8 mouse cellular contexts compared by ENCODE assay signal in genomic region chr5:33936120-33936707, GRCm38 (mm10). TPM values are rescaled to one million over a fixed set of nuclear protein-coding genes. Genes with fewer than 3 reads are reported as not detected.
DNase-seq lines count a peak whose midpoint lies in the region; ATAC-seq lines count a peak whose summit lies in the region.

Gene Nelfa, minus strand, starts transcription at chr5:33936413.

- peaks cover 53% of the 10 kb centered on the region for H3K36me3 ChIP-seq in heart, embryonic 13.5 days
- H3K36me3 ChIP-seq in liver, embryonic 12.5 days, result peaks cover 44% of the 10 kb centered on the region
- H3K36me3 ChIP-seq in stomach, embryonic 15.5 days, result peaks cover 3% of the 10 kb centered on the region; the same call in 1 of the 2 replicates

- H3K4me2 ChIP-seq in heart, embryonic 13.5 days, result peak within 1 kb of the TSS; percentile 79
- H3K4me2 ChIP-seq in liver, embryonic 12.5 days, result peak within 1 kb of the TSS; percentile 70
- peak within 1 kb of the TSS; percentile 55 for H3K4me2 ChIP-seq in stomach, embryonic 15.5 days

- peak within 1 kb of the TSS; percentile 85 for H3K4me3 ChIP-seq in brown adipose tissue, adult 24 weeks (ENCODE audit: insufficient read depth, low read depth, low read length)
- H3K4me3 ChIP-seq in heart, embryonic 13.5 days, result peak within 1 kb of the TSS; percentile 97
- H3K4me3 ChIP-seq in liver, embryonic 12.5 days, result peak within 1 kb of the TSS; percentile 94
- H3K4me3 ChIP-seq in stomach, embryonic 15.5 days (replicated peaks), result peak within 1 kb of the TSS; percentile 70

- ATAC-seq in heart, embryonic 13.5 days (ENCODE audit: extremely low read depth, insufficient number of reproducible peaks, low FRiP score, low TSS enrichment), result peak; percentile 96
- peak; percentile 92 for ATAC-seq in liver, embryonic 12.5 days
- peak; percentile 97 for ATAC-seq in stomach, embryonic 15.5 days (ENCODE audit: insufficient read depth, low FRiP score, low read depth)

- H3K27ac ChIP-seq in brown adipose tissue, adult 24 weeks (replicated peaks; ENCODE audit: low read depth, low read length), result peak within 1 kb of the TSS; percentile 84
- peak within 1 kb of the TSS; percentile 95 for H3K27ac ChIP-seq in heart, embryonic 13.5 days (replicated peaks)
- peak within 1 kb of the TSS; percentile 94 for H3K27ac ChIP-seq in liver, embryonic 12.5 days
- H3K27ac ChIP-seq in stomach, embryonic 15.5 days, result peak within 1 kb of the TSS; percentile 91

- DNase-seq in CD4-positive, CD25-positive, alpha-beta regulatory T cell, adult 2 months (ENCODE audit: low read depth, low spot score), result peak; percentile 99
- peak; percentile 86 for DNase-seq in fat pad, adult 2 months (ENCODE audit: extremely low read depth, low read depth, low spot score)
- DNase-seq in kidney, postnatal 10 days, result peak; percentile 99
- DNase-seq in natural killer cell, adult 2 months (ENCODE audit: low spot score in 2 of 2), result peak; percentile 97 to 98

- H3K9ac ChIP-seq in heart, embryonic 13.5 days, result peak within 1 kb of the TSS; percentile 96
- peak within 1 kb of the TSS; percentile 95 for H3K9ac ChIP-seq in liver, embryonic 12.5 days
- H3K9ac ChIP-seq in stomach, embryonic 15.5 days, result peak within 1 kb of the TSS; percentile 66

- H3K27me3 ChIP-seq in heart, embryonic 13.5 days (replicated peaks), result no peaks in the 10 kb centered on the region
- H3K27me3 ChIP-seq in liver, embryonic 12.5 days (replicated peaks), result no peaks in the 10 kb centered on the region
- no peaks in the 10 kb centered on the region for H3K27me3 ChIP-seq in stomach, embryonic 15.5 days (replicated peaks)

- H3K9me3 ChIP-seq in heart, embryonic 13.5 days, result peaks cover 4% of the 10 kb centered on the region
- peaks cover 22% of the 10 kb centered on the region for H3K9me3 ChIP-seq in liver, embryonic 12.5 days (replicated peaks)
- H3K9me3 ChIP-seq in stomach, embryonic 15.5 days, result no peaks in the 10 kb centered on the region

- under 1% methylated on average over 61 of the region's 61 CpGs for WGBS in heart, embryonic 13.5 days
- WGBS in liver, embryonic 12.5 days (ENCODE audit: insufficient replicate concordance), result under 1% methylated on average over 61 of the region's 61 CpGs
- under 1% methylated on average over 61 of the region's 61 CpGs for WGBS in stomach, embryonic 15.5 days

- H3K4me1 ChIP-seq in brown adipose tissue, adult 24 weeks (ENCODE audit: control insufficient read depth, insufficient read depth, insufficient read length, low read length), result peaks cover 9% of the 10 kb centered on the region
- peaks cover 31% of the 10 kb centered on the region for H3K4me1 ChIP-seq in heart, embryonic 13.5 days
- H3K4me1 ChIP-seq in liver, embryonic 12.5 days, result peaks cover 39% of the 10 kb centered on the region
- peaks cover 6% of the 10 kb centered on the region; the same call in 1 of the 2 replicates for H3K4me1 ChIP-seq in stomach, embryonic 15.5 days

RNA-seq across cellular contexts. Expression of gene Nelfa, which starts in this region (rescaled TPM):
- 8.4 and 9.2 TPM in 2 replicates for polyA plus RNA-seq in brown adipose tissue, adult 24 weeks (2012; ENCODE audit: insufficient read depth, insufficient read length, missing spikeins)
- polyA plus RNA-seq in heart, embryonic 13.5 days (2015; fragmentation: Nextera tagmentation; extraction: Ambion mirVana), result 33.3 and 33.5 TPM in 2 replicates
- 42.7 and 42.9 TPM in 2 replicates for polyA plus RNA-seq in liver, embryonic 12.5 days (2016; fragmentation: Nextera tagmentation; extraction: Ambion mirVana)
- 47.0 and 48.9 TPM in 2 replicates for polyA plus RNA-seq in stomach, embryonic 15.5 days (2015; fragmentation: Nextera tagmentation; extraction: Ambion mirVana)

Comparison
In these comparisons a context has a peak if more than half of its experiments do, and no peak if none do; other contexts are left out.
1. Peak in every context shown above with its lines: DNase-seq, ATAC-seq, H3K4me3 ChIP-seq and H3K27ac ChIP-seq.